Mouse (Mus musculus) ES-E14 (cell line): ENCODE data around the gene Lrrc23. TPM values are rescaled to one million over a fixed set of nuclear protein-coding genes. Genes with fewer than 3 reads are reported as not detected.
A peak's percentile ranks its signal among the peaks of the same experiment; 100 is the strongest.

ENCODE experiments used
- DNase-seq: peaks from one replicate; pipeline ENCODE4 v3.0.0-alpha.2; 2013; ENCODE audit warnings: low read depth, low spot score
- H3K27ac ChIP-seq: 2 replicates; pipeline ENCODE4 v1.5.1; 2012; ENCODE audit warnings: low read depth, mild to moderate bottlenecking, low read length, moderate library complexity, mixed read lengths; ENCODE audit not compliant: poor library complexity, insufficient read depth, severe bottlenecking
- H3K36me3 ChIP-seq: 2 replicates; pipeline ENCODE4 v1.6.1; 2012; ENCODE audit warnings: mild to moderate bottlenecking, low read length, moderate library complexity, mixed read lengths; ENCODE audit not compliant: control insufficient read depth, poor library complexity, insufficient read depth, severe bottlenecking
- H3K4me1 ChIP-seq, 2 experiments: fragments of 150-350 bp in 1 of 2; sonication (generic) in 1 of 2; 2 replicates each; pipeline ENCODE4 v1.6.1; 2012; ENCODE audit warnings: low read length in 2 of 2, mild to moderate bottlenecking in 1 of 2, mixed read lengths in 1 of 2; ENCODE audit not compliant: control insufficient read depth in 2 of 2, insufficient read depth in 2 of 2, poor library complexity in 1 of 2
- H3K4me3 ChIP-seq, 2 experiments: fragments of 150-350 bp in 1 of 2; sonication (generic) in 1 of 2; 2 replicates each; pipeline ENCODE4 v1.5.1; 2012; ENCODE audit warnings: low read length in 2 of 2, low read depth in 1 of 2, mild to moderate bottlenecking in 1 of 2, mixed read lengths in 1 of 2; ENCODE audit not compliant: insufficient read depth in 1 of 2, poor library complexity in 1 of 2, severe bottlenecking in 1 of 2
- H3K9ac ChIP-seq: 2 replicates; pipeline ENCODE4 v1.6.1; 2012; ENCODE audit warnings: low read depth, mild to moderate bottlenecking, low read length, mixed read lengths; ENCODE audit not compliant: poor library complexity, insufficient read depth, severe bottlenecking
- H3K9me3 ChIP-seq: fragments of 150-350 bp; sonication (generic); 2 replicates; pipeline ENCODE4 v1.6.1; 2012; ENCODE audit warnings: low read depth, mild to moderate bottlenecking, low read length; ENCODE audit not compliant: control insufficient read depth, insufficient read depth
- CHD2 ChIP-seq: IDR thresholded peaks from 2 replicates; pipeline ENCODE4 v1.6.1; 2014; ENCODE audit warnings: mild to moderate bottlenecking, low read depth, low read length, inconsistent platforms
- HCFC1 ChIP-seq: IDR thresholded peaks from 2 replicates; pipeline ENCODE4 v1.6.1; 2012; ENCODE audit warnings: low read length, inconsistent platforms, borderline replicate concordance; ENCODE audit not compliant: insufficient read depth
- MAFK ChIP-seq: IDR thresholded peaks from 2 replicates; pipeline ENCODE4 v1.6.1; 2014; ENCODE audit warnings: mild to moderate bottlenecking, low read depth, low read length, inconsistent platforms; ENCODE audit not compliant: insufficient read depth
- ZC3H11A ChIP-seq: IDR thresholded peaks from 2 replicates; pipeline ENCODE4 v1.6.1; 2012; ENCODE audit warnings: low read depth, mild to moderate bottlenecking, inconsistent platforms, low read length, borderline replicate concordance
- ZNF384 ChIP-seq: IDR thresholded peaks from 2 replicates; pipeline ENCODE4 v1.6.1; 2012; ENCODE audit warnings: low read depth, low read length, inconsistent platforms
- in situ Hi-C, 2 experiments: fragments of 600-800 bp; cut with MboI; formaldehyde crosslinking; loops; one replicate each; pipeline ENCODE4 v1.15.1; 2025; ENCODE audit warnings: low sequenced_read_pairs in 2 of 2, inconsistent platforms in 1 of 2; ENCODE audit not compliant: unreplicated experiment in 2 of 2
- total RNA-seq: library from RNA; depleted of rRNA; stranded (reverse); fragments of 300-350 nt; gene quantifications from 2 replicates; pipeline ENCODE4 v1.2.3, GENCODE M21; 2012

Gene Lrrc23
- total RNA-seq, 1 experiment, result not detected

GRCm38 (mm10) chr6:124740888-124741761, 38.4 kb downstream of the Lrrc23 start, which contains the start of gene Grcc10:
Gene Grcc10 (minus strand): TSS chr6:124741374.
- TF ChIP-seq HCFC1, result peak; percentile 83
- TF ChIP-seq ZNF384, result peak; percentile 99
- peak; percentile 94 for TF ChIP-seq CHD2
- TF ChIP-seq MAFK, result no peak

GRCm38 (mm10) chr6:124740211-124740887, 39.2 kb downstream of the Lrrc23 start:
- Histone ChIP-seq H3K9ac (peak overlapping the region; percentile 73), H3K9me3 (no peaks in the 10 kb centered on the region), H3K27ac (peak overlapping the region; percentile 65), H3K4me1 (peaks cover 0 to 16% of the 10 kb centered on the region in 2 experiments; a peak in 2 of 4 replicates), H3K4me3 (peak overlapping the region; percentile 55 to 61), H3K36me3 (peaks cover 8% of the 10 kb centered on the region; the same call in 1 of the 2 replicates)
- in situ Hi-C loops, result no loop called here
- no peak for DNase-seq
- TF ChIP-seq ZC3H11A (no peak), ZNF384 (no peak), HCFC1 (no peak), MAFK (no peak), CHD2 (no peak)

More at GRCm38 (mm10) chr6:124740888-124741761, 38.4 kb downstream of the Lrrc23 start, which contains the start of gene Grcc10:
- peak within 1 kb of the TSS; percentile 55 to 61 for H3K4me3 ChIP-seq
- peak within 1 kb of the TSS; percentile 79 for H3K27ac ChIP-seq
- peak within 1 kb of the TSS; percentile 73 for H3K9ac ChIP-seq
- no peaks in the 10 kb centered on the region for H3K9me3 ChIP-seq
- DNase-seq, result peak; percentile 93
- in situ Hi-C loops, result no loop called here
- peaks cover 8% of the 10 kb centered on the region; the same call in 1 of the 2 replicates for H3K36me3 ChIP-seq
- peaks cover 0 to 16% of the 10 kb centered on the region in 2 experiments; a peak in 2 of 4 replicates for H3K4me1 ChIP-seq

- Histone ChIP-seq H3K27ac (no peak overlapping the region), H3K9me3 (no peaks in the 10 kb centered on the region), H3K4me3 (no peak overlapping the region), H3K36me3 (peaks cover 4% of the 10 kb centered on the region; the same call in 1 of the 2 replicates), H3K4me1 (peaks cover 0 to 13% of the 10 kb centered on the region in 2 experiments; a peak in 2 of 4 replicates), H3K9ac (no peak overlapping the region; the same call in 1 of the 2 replicates)
- in situ Hi-C loops, result no loop called here
- no peak for TF ChIP-seq HCFC1
- no peak for TF ChIP-seq CHD2
- TF ChIP-seq MAFK, result no peak
- no peak for TF ChIP-seq ZNF384
- TF ChIP-seq ZC3H11A, result no peak
- no peak for DNase-seq
Measured at GRCm38 (mm10) chr6:124739231-124739796, 40.2 kb downstream of the Lrrc23 start.

DNA sequence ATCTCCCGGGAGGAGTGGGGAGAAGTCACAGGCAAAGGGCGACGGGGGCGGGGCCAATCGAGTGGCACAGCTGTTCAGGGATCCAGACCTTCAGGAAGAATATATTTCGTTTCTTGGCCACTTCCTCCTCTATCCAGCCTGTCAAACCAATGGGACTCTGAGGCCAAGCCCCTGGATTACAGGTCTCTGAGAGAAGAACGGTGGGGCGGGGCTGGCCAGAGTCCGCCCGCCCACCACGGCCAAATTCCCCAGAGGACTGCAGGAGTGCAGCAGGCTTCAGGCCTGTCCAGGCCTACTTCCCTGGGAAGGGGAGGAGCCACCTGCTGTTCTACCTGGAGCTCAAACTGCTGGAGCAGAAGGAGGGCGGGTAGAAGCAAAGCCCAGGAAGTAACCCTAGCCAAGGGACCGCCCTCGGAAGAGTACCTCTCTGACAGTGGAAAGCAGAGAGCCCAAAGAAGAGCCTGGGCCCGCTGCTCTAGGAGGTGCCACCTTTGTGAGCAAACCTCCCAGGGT, 41.0 kb downstream of the Lrrc23 start, which contains the start of gene Ptpn6:
Ptpn6 (minus strand) TSS at position 204 of the 513 bp plus-strand sequence.
- peak within 1 kb of the TSS; percentile 48 for H3K9ac ChIP-seq
- TF ChIP-seq CHD2 (no peak), MAFK (no peak), ZNF384 (no peak), ZC3H11A (no peak), HCFC1 (no peak)
- H3K36me3 ChIP-seq, result peaks cover 4% of the 10 kb centered on the region; the same call in 1 of the 2 replicates
- DNase-seq, result peak; percentile 84
- peak within 1 kb of the TSS in 1 of 2 experiments; percentile 16; a peak in 2 of 4 replicates for H3K4me3 ChIP-seq
- no peak within 1 kb of the TSS for H3K27ac ChIP-seq
- no peaks in the 10 kb centered on the region for H3K9me3 ChIP-seq
- H3K4me1 ChIP-seq, result peaks cover 0 to 16% of the 10 kb centered on the region in 2 experiments; a peak in 2 of 4 replicates
- in situ Hi-C loops, result no loop called here
